Mouse (Mus musculus) heart, embryonic 12.5 days (tissue): ENCODE results near the gene 1700113H08Rik. TPM values are rescaled to one million over a fixed set of nuclear protein-coding genes. Genes with fewer than 3 reads are reported as not detected.

Experiments
- ATAC-seq: fragments of 200-750 bp; cut with Nextera tagmentation; 2 replicates; pipeline ENCODE4 v1.8.0; 2017; ENCODE audit warnings: moderate TSS enrichment, moderate library complexity; ENCODE audit not compliant: insufficient number of reproducible peaks, low FRiP score
- H3K27ac ChIP-seq: fragments of 300-500 bp; sonication (generic); 2 replicates; pipeline ENCODE4 v1.5.1; 2016; ENCODE audit warnings: mild to moderate bottlenecking, moderate library complexity; ENCODE audit not compliant: poor library complexity, severe bottlenecking
- H3K27me3 ChIP-seq: fragments of 300-500 bp; sonication (generic); replicated peaks from 2 replicates; pipeline ENCODE4 v1.6.1; 2016; ENCODE audit warnings: mild to moderate bottlenecking, moderate library complexity
- H3K36me3 ChIP-seq: fragments of 300-500 bp; sonication (generic); 2 replicates; pipeline ENCODE4 v1.6.1; 2016; ENCODE audit warnings: mild to moderate bottlenecking, moderate library complexity
- H3K4me1 ChIP-seq: fragments of 300-500 bp; sonication (generic); replicated peaks from 2 replicates; pipeline ENCODE4 v1.6.1; 2016; ENCODE audit warnings: mild to moderate bottlenecking
- H3K4me2 ChIP-seq: fragments of 300-500 bp; sonication (generic); 2 replicates; pipeline ENCODE4 v1.6.1; 2016; ENCODE audit warnings: mild to moderate bottlenecking, moderate library complexity
- H3K4me3 ChIP-seq: fragments of 300-500 bp; sonication (generic); 2 replicates; pipeline ENCODE4 v1.5.1; 2016; ENCODE audit warnings: mild to moderate bottlenecking
- H3K9ac ChIP-seq: fragments of 300-500 bp; sonication (generic); 2 replicates; pipeline ENCODE4 v1.6.1; 2016; ENCODE audit warnings: mild to moderate bottlenecking, moderate library complexity
- H3K9me3 ChIP-seq: fragments of 300-500 bp; sonication (generic); replicated peaks from 2 replicates; pipeline ENCODE4 v1.6.1; 2016; ENCODE audit warnings: mild to moderate bottlenecking, moderate library complexity
- WGBS: fragments of 180-500 bp; shearing (Covaris S2); methylation state at CpG from one replicate; pipeline ENCODE4 v1.1.7; 2016; 5-methylcytosine and 5-hydroxymethylcytosine counted together
- polyA plus RNA-seq: library from polyadenylated mRNA; unstranded; fragments of >200 nt; fragmentation: Nextera tagmentation; extraction: Ambion mirVana; gene quantifications from 2 replicates; pipeline ENCODE4 v1.2.1, GENCODE M21; 2016

1700113H08Rik gene
- not detected in 2 replicates for polyA plus RNA-seq

GRCm38 (mm10) chr10:87057500-87058250, at the start of gene 1700113H08Rik:
Gene 1700113H08Rik, plus strand, starts transcription at chr10:87058045.
- ATAC-seq = no peak
- WGBS = 12% methylated on average over 15 of the region's 15 CpGs

DNA sequence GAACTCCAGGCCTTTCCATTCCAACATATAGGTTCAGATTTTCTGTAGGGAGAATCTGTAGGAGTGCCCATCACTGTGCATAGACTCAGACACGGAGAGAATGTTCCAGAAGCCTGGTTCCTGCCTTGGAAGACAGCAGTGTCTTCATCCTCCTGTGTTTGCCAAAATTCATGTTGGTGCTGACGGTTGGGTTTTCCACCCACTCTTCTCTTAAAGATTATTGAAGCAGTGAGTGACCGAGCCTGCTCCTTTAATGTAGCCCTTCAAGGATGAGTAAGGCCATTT, 49.7 kb upstream of the 1700113H08Rik start:
- 0 out of 2 replicates have a peak, but pooled peaks cover 8% of the 10 kb centered on the region for H3K27me3 ChIP-seq
- H3K27ac ChIP-seq = no peak overlapping the region
- H3K4me1 ChIP-seq = no peaks in the 10 kb centered on the region
- H3K4me2 ChIP-seq = no peak overlapping the region
- H3K4me3 ChIP-seq = no peak overlapping the region
- H3K9ac ChIP-seq = no peak overlapping the region
- H3K36me3 ChIP-seq = no peaks in the 10 kb centered on the region
- no peak for ATAC-seq
- 70% methylated on average over 3 of the region's 3 CpGs for WGBS
- no peaks in the 10 kb centered on the region for H3K9me3 ChIP-seq

More at GRCm38 (mm10) chr10:87057500-87058250, at the start of gene 1700113H08Rik:
- Histone ChIP-seq H3K36me3 (no peaks in the 10 kb centered on the region), H3K4me3 (peak within 1 kb of the TSS; percentile 54), H3K9me3 (no peaks in the 10 kb centered on the region), H3K4me1 (0 out of 2 replicates have a peak, but pooled peaks cover 4% of the 10 kb centered on the region), H3K9ac (peak within 1 kb of the TSS; percentile 58), H3K27me3 (peaks cover 16% of the 10 kb centered on the region), H3K27ac (no peak within 1 kb of the TSS), H3K4me2 (peak within 1 kb of the TSS; percentile 88)

DNA sequence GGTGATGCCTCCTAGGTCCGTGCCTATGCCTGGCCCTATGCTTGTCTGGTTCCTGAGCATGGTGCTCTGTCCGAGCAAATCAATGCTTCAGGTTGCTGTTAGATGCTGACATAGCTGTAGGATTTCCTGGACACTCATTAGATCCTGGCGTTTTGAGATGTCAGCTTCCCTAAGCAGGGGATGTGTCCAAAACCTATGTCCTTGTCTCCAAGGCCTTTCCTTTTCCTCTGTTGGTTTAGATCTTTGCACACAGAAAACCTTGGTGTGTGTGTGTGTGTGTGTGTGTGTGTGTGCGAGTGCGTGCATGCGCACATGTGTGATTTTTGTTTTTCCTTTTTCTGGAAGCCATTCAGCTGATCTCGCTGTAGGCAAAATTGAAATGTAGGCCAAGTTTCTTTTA, 45.8 kb upstream of the 1700113H08Rik start:
- no peak overlapping the region for H3K27ac ChIP-seq
- WGBS = 81% methylated on average over 7 of the region's 7 CpGs
- H3K27me3 ChIP-seq = 0 out of 2 replicates have a peak, but pooled peaks cover 8% of the 10 kb centered on the region
- H3K4me2 ChIP-seq = no peak overlapping the region
- H3K36me3 ChIP-seq = no peaks in the 10 kb centered on the region
- H3K9ac ChIP-seq = no peak overlapping the region
- ATAC-seq = no peak
- peaks cover 16% of the 10 kb centered on the region for H3K4me1 ChIP-seq
- no peak overlapping the region for H3K4me3 ChIP-seq
- H3K9me3 ChIP-seq = no peaks in the 10 kb centered on the region

GRCm38 (mm10) chr10:87014391-87014965, 43.4 kb upstream of the 1700113H08Rik start:
- Histone ChIP-seq H3K27me3 (peaks cover 16% of the 10 kb centered on the region; the same call in 1 of the 2 replicates), H3K4me2 (no peak overlapping the region), H3K4me1 (peaks cover 16% of the 10 kb centered on the region), H3K4me3 (no peak overlapping the region), H3K36me3 (no peaks in the 10 kb centered on the region), H3K9ac (no peak overlapping the region), H3K27ac (no peak overlapping the region), H3K9me3 (no peaks in the 10 kb centered on the region)
- 65% methylated on average over 7 of the region's 7 CpGs for WGBS
- no peak for ATAC-seq

GRCm38 (mm10) chr10:87015403-87015802, 42.4 kb upstream of the 1700113H08Rik start:
- Histone ChIP-seq H3K9ac (no peak overlapping the region), H3K4me1 (peaks cover 16% of the 10 kb centered on the region), H3K4me2 (no peak overlapping the region), H3K36me3 (no peaks in the 10 kb centered on the region), H3K4me3 (no peak overlapping the region), H3K9me3 (no peaks in the 10 kb centered on the region), H3K27me3 (peaks cover 16% of the 10 kb centered on the region; the same call in 1 of the 2 replicates), H3K27ac (no peak overlapping the region)
- ATAC-seq = no peak
- 15% methylated on average over 5 of the region's 5 CpGs for WGBS

- no peak overlapping the region for H3K9ac ChIP-seq
- H3K36me3 ChIP-seq = no peaks in the 10 kb centered on the region
- H3K9me3 ChIP-seq = no peaks in the 10 kb centered on the region
- no peak overlapping the region for H3K4me3 ChIP-seq
- peak overlapping the region; percentile 44; the same call in 1 of the 2 replicates for H3K27ac ChIP-seq
- H3K4me2 ChIP-seq = 0 out of 2 replicates have a peak overlapping the region, but pooled peaks have one; percentile 18
- 48% methylated on average over 9 of the region's 9 CpGs for WGBS
- peaks cover 16% of the 10 kb centered on the region for H3K4me1 ChIP-seq
- H3K27me3 ChIP-seq = peaks cover 16% of the 10 kb centered on the region; the same call in 1 of the 2 replicates
- ATAC-seq = peak; percentile 55; the same call in 1 of the 2 replicates
Measured at GRCm38 (mm10) chr10:87016151-87016692, 41.6 kb upstream of the 1700113H08Rik start.

- 63% methylated on average over 9 of the region's 9 CpGs for WGBS
- ATAC-seq = no peak
Measured at GRCm38 (mm10) chr10:87018876-87019275, 39.0 kb upstream of the 1700113H08Rik start.

GRCm38 (mm10) chr10:87020711-87021110, 37.1 kb upstream of the 1700113H08Rik start:
- no peak overlapping the region for H3K9ac ChIP-seq
- no peak for ATAC-seq
- peaks cover 9% of the 10 kb centered on the region for H3K4me1 ChIP-seq
- H3K4me2 ChIP-seq = no peak overlapping the region
- H3K36me3 ChIP-seq = no peaks in the 10 kb centered on the region
- peaks cover 16% of the 10 kb centered on the region; the same call in 1 of the 2 replicates for H3K27me3 ChIP-seq
- H3K27ac ChIP-seq = no peak overlapping the region
- H3K4me3 ChIP-seq = no peak overlapping the region
- H3K9me3 ChIP-seq = no peaks in the 10 kb centered on the region
- whole genome bisulfite sequencing = 61% methylated on average over 16 of the region's 16 CpGs

More at GRCm38 (mm10) chr10:87018876-87019275, 39.0 kb upstream of the 1700113H08Rik start:
- H3K4me3 ChIP-seq = no peak overlapping the region
- no peaks in the 10 kb centered on the region for H3K9me3 ChIP-seq
- no peak overlapping the region for H3K4me2 ChIP-seq
- H3K27ac ChIP-seq = no peak overlapping the region
- H3K9ac ChIP-seq = no peak overlapping the region
- H3K4me1 ChIP-seq = peaks cover 16% of the 10 kb centered on the region
- peaks cover 16% of the 10 kb centered on the region; the same call in 1 of the 2 replicates for H3K27me3 ChIP-seq
- no peaks in the 10 kb centered on the region for H3K36me3 ChIP-seq

DNA sequence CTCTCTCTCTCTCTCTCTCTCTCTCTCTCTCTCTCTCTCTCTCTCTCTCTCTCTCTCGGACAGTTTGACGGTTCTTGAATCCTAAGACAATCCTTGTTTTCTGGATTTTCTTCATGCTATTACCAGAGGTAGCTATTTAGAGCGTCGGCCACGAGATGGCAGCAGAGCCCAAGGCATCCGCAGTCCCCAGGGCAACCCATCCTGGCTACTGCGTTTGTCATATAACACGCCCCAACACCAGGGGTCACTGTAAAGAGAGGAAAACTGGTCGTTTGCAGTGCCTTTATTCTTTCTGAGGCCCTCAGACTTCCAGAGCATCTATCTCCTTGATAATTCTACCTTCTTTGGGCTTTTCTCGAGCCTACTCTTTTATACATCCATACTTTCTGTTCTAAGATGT, 33.0 kb upstream of the 1700113H08Rik start:
- Histone ChIP-seq H3K4me1 (no peaks in the 10 kb centered on the region), H3K27me3 (peaks cover 15% of the 10 kb centered on the region), H3K27ac (no peak overlapping the region), H3K4me3 (no peak overlapping the region), H3K9me3 (no peaks in the 10 kb centered on the region), H3K36me3 (no peaks in the 10 kb centered on the region), H3K9ac (no peak overlapping the region), H3K4me2 (no peak overlapping the region)
- WGBS = 2% methylated on average over 9 of the region's 10 CpGs
- no peak for ATAC-seq

- Histone ChIP-seq H3K36me3 (no peaks in the 10 kb centered on the region), H3K9ac (no peak overlapping the region), H3K27me3 (peaks cover 9% of the 10 kb centered on the region; the same call in 1 of the 2 replicates), H3K27ac (no peak overlapping the region), H3K9me3 (0 out of 2 replicates have a peak, but pooled peaks cover 2% of the 10 kb centered on the region), H3K4me2 (no peak overlapping the region), H3K4me3 (no peak overlapping the region), H3K4me1 (peaks cover 16% of the 10 kb centered on the region)
- WGBS = 79% methylated on average over 8 of the region's 8 CpGs
- ATAC-seq = no peak
Measured at GRCm38 (mm10) chr10:87032768-87033167, 25.1 kb upstream of the 1700113H08Rik start.

GRCm38 (mm10) chr10:87035866-87036265, 22.0 kb upstream of the 1700113H08Rik start:
- no peak overlapping the region for H3K9ac ChIP-seq
- 0 out of 2 replicates have a peak overlapping the region, but pooled peaks have one; percentile 21 for H3K4me2 ChIP-seq
- WGBS = 78% methylated on average over 15 of the region's 15 CpGs
- peaks cover 25% of the 10 kb centered on the region for H3K4me1 ChIP-seq
- H3K4me3 ChIP-seq = no peak overlapping the region
- no peak overlapping the region for H3K27ac ChIP-seq
- no peaks in the 10 kb centered on the region for H3K36me3 ChIP-seq
- 0 out of 2 replicates have a peak, but pooled peaks cover 5% of the 10 kb centered on the region for H3K27me3 ChIP-seq
- H3K9me3 ChIP-seq = 0 out of 2 replicates have a peak, but pooled peaks cover 2% of the 10 kb centered on the region
- ATAC-seq = no peak
